Mouse (Mus musculus) T-helper 1 cell (primary cell): ENCODE results near the gene Casc1.

ENCODE experiments used
- in situ Hi-C: fragments of 300-600 bp; cut with MboI, MseI; formaldehyde crosslinking; loops from one replicate; pipeline ENCODE4 v1.15.1; 2025; ENCODE audit warnings: high pct_unique_total_duplicates

The Casc1 gene

GRCm38 (mm10) chr6:145204440-145204839 lies 6.4 kb downstream of the Casc1 start:
- in situ Hi-C loops: no loop called here

GRCm38 (mm10) chr6:145202432-145203125 lies 8.2 kb downstream of the Casc1 start:
- in situ Hi-C loops: no loop called here

- in situ Hi-C loops: no loop called here
These were observed 12.7 kb downstream of the Casc1 start for GRCm38 (mm10) chr6:145197949-145198686.

- in situ Hi-C loops: no loop called here
These were observed 17.4 kb downstream of the Casc1 start for GRCm38 (mm10) chr6:145193446-145193845.

GRCm38 (mm10) chr6:145193038-145193437 lies 17.8 kb downstream of the Casc1 start:
- in situ Hi-C loops: no loop called here

GRCm38 (mm10) chr6:145187093-145188088 lies 23.4 kb downstream of the Casc1 start:
- in situ Hi-C loops: no loop called here

- in situ Hi-C loops: no loop called here
These were observed 24.7 kb downstream of the Casc1 start for GRCm38 (mm10) chr6:145186096-145186495.

GRCm38 (mm10) chr6:145182044-145182443 lies 28.8 kb downstream of the Casc1 start:
- in situ Hi-C loops: no loop called here

GRCm38 (mm10) chr6:145179665-145180064 lies 31.1 kb downstream of the Casc1 start:
- in situ Hi-C loops: no loop called here

- in situ Hi-C loops: no loop called here
These were observed 34.3 kb downstream of the Casc1 start for GRCm38 (mm10) chr6:145176474-145176873.

GRCm38 (mm10) chr6:145175571-145175981 lies 35.2 kb downstream of the Casc1 start:
- in situ Hi-C loops: no loop called here

GRCm38 (mm10) chr6:145173781-145174191 lies 37.0 kb downstream of the Casc1 start:
- in situ Hi-C loops: no loop called here

- in situ Hi-C loops: no loop called here
These were observed 38.8 kb downstream of the Casc1 start for GRCm38 (mm10) chr6:145171892-145172606.

- in situ Hi-C loops: no loop called here
These were observed 50.2 kb downstream of the Casc1 start for GRCm38 (mm10) chr6:145160581-145160980.

GRCm38 (mm10) chr6:145158619-145159018 lies 52.2 kb downstream of the Casc1 start:
- in situ Hi-C loops: no loop called here

- in situ Hi-C loops: no loop called here
These were observed 61.8 kb downstream of the Casc1 start for GRCm38 (mm10) chr6:145149054-145149453.

GRCm38 (mm10) chr6:145147716-145148115 lies 63.1 kb downstream of the Casc1 start:
- in situ Hi-C loops: no loop called here

- in situ Hi-C loops: no loop called here
These were observed 65.6 kb downstream of the Casc1 start for GRCm38 (mm10) chr6:145145173-145145572.

- in situ Hi-C loops: no loop called here
These were observed 69.0 kb downstream of the Casc1 start for GRCm38 (mm10) chr6:145141827-145142226.

- in situ Hi-C loops: no loop called here
These were observed 70.1 kb downstream of the Casc1 start for GRCm38 (mm10) chr6:145140706-145141105.

GRCm38 (mm10) chr6:145139776-145140475 lies 70.9 kb downstream of the Casc1 start:
- in situ Hi-C loops: no loop called here
